Comparison of ENCODE assay signal across 1 mouse cellular context in genomic region chr8:46149782-46150181, GRCm38 (mm10).
TF ChIP-seq lines count a peak whose summit lies in the region.

No protein-coding gene starts in this region.

TF ChIP-seq in CH12.LX, 34 proteins besides CTCF, POLR2A, EP300 and RAD21 (continued from another document):
- TF ChIP-seq NRF1 (IDR thresholded peaks at IDR 0.05; ENCODE audit: low read depth, low read length) (no peak), MEF2A (IDR thresholded peaks at IDR 0.05; ENCODE audit: borderline replicate concordance, low read depth, low read length) (no peak), TBP (conservative IDR thresholded peaks at IDR 0.05; ENCODE audit: low read depth, low read length) (no peak), POLR2AphosphoS2 (IDR thresholded peaks at IDR 0.05; ENCODE audit: low read depth, low read length) (no peak), PAX5 (IDR thresholded peaks at IDR 0.05; ENCODE audit: low read length) (no peak), MAX (IDR thresholded peaks at IDR 0.05; ENCODE audit: low read length) (no peak), MXI1 (IDR thresholded peaks at IDR 0.05; ENCODE audit: low read depth, low read length) (no peak), ZMIZ1 (IDR thresholded peaks at IDR 0.05; ENCODE audit: low read depth, low read length) (no peak), MAFK (IDR thresholded peaks at IDR 0.05; ENCODE audit: insufficient replicate concordance, low read length) (no peak), E2F4 (IDR thresholded peaks at IDR 0.05; ENCODE audit: insufficient replicate concordance, low read depth, low read length) (no peak), ETS1 (conservative IDR thresholded peaks at IDR 0.05; ENCODE audit: low read depth, low read length) (no peak), HCFC1 (IDR thresholded peaks at IDR 0.05; ENCODE audit: low read depth, low read length) (no peak)
